Mouse (Mus musculus): Measurements from ENCODE around the gene Ppip5k2.
A peak's percentile ranks its signal among the peaks of the same experiment; 100 is the strongest.

Gene Ppip5k2

DNA sequence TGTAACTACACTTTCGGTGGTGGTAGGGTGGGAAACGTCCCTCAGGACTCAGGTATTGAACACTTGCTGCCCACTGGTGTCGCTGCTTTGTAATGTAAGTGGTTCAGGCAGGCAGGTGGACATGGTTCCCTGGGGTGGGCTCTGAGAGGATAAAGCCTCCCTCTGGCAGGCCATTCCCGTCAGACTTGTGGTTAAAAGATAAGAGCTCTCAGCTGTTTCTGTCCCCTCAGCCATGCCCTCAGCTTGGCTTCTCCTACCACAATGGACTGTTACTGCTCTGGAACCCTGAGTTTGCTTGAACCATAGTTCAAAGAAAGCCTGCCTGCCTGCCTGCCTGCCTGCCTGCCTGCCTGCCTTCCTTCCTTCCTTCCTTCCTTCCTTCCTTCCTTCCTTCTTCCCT, 15.8 kb downstream of the Ppip5k2 start:
- no peak for DNase-seq (ENCODE audit: low spot score)

DNA sequence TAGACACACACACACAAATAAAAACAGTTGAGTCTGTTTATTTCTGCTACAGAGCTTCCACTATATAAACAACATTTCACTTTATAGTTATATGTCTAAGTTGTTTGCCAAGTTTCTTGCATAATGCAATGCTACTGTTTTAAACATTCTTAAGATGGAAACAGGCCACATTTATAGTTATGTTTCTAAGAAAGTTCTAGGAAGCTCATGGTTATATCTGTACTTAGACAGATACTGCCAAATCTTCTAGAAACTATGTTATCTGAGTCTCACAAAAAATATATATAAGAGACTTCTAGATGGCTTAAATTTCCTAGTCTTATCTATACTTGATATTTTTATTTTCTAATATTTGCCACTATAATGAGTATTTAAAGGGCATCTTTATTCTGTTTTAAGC, 17.0 kb downstream of the Ppip5k2 start:
- DNase-seq (ENCODE audit: low spot score), result no peak

DNA sequence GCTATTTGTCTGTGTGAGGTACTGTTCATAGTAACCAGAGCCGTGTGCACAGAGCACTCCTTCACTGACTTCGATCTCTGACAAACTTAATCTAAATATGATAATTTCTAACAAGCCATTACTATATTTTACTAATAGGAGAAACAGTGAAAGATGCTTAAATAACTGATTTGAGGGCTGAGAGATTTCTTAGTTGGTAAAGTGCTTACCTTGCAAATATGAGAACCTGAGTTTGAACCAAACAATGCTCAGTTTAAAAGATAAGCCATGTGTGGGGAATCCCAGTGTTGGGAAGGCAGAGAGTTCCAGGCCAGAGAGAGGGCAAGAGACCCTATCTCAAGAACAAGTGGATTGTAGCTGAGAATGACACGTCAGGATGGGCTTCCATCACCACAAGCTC, 22.0 kb downstream of the Ppip5k2 start:
- DNase-seq (ENCODE audit: low spot score), result no peak

DNA sequence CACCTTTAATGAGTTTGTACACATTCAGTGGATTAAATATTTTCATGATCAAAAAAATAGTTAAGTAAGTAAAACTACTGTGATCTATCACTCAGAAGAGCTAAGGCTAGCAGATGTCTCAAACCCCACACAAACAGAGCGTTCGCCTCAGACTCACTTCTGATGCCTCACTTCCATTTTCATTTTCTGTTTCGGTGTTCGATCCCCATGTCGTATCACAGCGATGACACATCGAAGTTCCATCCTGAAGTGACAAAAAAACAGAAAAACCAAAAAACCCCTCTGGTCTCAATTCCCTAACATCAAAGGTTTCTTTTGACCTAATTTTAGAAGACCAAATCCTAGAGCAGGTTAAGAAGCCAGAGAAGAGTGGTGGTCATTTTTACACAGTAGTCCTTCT, 23.9 kb downstream of the Ppip5k2 start:
- DNase-seq (ENCODE audit: low spot score), result no peak

DNA sequence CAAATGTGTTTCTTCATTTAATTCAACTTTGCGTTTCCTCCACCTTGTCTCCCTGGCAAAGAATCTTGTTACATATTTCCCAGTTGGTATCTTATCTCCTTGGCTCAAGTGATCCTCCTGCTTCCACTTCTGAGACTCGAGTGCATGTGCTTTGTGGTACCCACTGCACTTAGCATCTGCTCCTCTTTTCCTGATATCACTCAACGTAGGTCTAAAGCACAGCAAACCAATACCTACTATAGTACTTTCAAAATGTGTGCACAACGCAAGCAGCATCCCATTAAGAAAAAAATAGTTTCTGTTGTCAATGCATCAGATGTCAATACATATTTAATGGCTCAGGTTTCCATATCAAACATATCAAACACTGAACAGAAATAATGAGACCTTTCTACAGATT, 24.5 kb downstream of the Ppip5k2 start:
- DNase-seq (ENCODE audit: low spot score), result no peak

DNA sequence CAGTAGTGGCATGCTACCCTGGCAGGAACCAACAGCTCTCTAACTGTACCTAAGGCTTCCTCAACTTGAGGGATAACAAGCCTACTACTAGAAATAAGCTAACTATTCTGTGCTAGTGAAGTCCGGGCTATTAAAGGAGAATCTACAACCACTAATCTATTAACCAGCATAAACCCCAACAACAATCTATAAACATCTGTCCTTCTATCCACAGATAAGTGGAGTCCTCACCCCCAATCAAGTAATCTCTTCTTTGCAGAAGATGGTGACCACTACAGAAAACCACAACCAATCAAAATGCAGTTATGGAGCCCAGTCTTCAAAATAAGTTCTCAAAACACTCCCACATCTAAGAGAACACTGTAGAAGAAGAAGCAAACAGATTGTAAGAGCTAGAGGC, 27.1 kb downstream of the Ppip5k2 start:
- DNase-seq (ENCODE audit: low spot score), result no peak

DNA sequence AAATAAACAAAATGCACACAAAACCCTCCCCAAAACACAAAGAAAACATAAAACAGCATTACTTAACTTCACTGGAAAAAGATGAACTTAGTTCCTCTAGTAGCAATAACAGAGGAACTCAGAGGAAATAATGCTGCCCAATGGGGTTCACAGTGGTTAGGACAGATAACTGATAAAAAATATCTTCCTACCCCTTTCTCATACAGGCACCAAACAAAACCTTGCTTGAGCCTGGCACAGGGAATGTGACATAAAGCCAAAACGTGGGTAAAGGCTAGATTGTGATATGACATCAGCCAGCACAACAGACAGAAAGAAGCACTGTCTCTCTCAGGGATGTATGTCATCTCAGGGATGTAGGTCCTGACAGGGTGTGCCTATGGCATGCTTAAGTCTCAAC, 40.9 kb downstream of the Ppip5k2 start:
- DNase-seq (ENCODE audit: low spot score), result no peak

DNA sequence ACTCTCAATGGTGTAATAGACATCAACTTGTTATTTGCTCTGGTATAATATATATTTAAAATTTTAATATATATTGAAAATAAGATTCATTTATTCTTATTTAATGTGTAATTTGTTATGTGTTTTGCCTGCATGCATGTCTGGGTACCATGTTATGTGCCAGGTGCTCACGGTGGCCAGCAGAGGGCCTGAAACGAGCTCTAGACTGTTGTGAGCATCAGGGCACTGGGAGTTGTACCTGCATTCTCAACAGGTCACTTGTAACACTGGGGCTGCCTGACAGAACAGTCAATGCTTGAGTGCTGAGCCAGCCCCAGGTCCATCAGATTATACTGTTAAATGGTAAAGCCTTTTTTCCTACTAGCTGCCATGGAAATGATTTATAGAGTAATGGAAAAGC, 43.5 kb downstream of the Ppip5k2 start:
- no peak for DNase-seq (ENCODE audit: low spot score)

DNA sequence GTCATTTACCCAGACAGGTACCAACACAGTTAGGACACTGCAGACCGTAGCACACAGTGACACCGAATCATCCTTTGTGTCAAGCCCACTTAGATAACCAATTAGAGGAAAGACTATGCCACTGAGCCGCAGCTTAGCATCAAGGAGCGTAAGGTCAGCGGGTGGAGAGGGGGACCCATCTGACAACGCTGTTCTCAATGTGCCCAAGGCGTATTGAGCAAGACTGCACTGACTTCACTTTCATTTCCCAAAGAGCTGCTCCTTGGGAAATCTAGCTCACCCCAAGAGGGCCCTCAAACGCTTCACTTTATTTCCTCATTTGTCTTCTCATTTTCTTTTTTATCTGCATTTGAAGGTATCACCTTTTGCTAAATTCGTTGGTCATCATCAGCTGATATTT, 51.8 kb downstream of the Ppip5k2 start:
- DNase-seq (ENCODE audit: low spot score), result no peak

DNA sequence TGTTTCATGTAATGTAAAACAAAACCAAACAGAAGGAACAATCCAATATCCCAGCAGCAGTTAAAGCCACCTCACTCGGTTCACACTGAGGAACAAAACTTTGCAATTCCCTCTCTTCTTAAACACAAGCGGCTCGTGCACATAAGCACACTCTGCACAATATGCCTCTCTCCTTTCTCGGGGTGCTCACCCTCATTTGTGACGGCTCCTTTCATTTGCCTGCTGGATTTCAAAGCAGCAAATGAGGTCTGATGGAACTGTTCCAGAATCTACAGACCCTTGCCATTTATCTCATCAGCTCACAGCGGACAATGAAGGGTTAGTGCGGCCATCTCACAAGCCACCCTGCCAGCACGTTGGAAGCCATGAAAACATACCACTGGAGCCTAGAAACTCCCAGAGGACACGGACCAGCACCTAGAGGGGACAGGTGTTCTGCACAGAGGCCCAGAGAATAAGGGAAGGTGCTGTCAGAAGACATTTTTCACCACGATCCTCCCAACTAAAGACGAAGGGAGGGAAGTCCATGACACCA, 55.8 kb downstream of the Ppip5k2 start:
- no peak for DNase-seq (ENCODE audit: low spot score)

DNA sequence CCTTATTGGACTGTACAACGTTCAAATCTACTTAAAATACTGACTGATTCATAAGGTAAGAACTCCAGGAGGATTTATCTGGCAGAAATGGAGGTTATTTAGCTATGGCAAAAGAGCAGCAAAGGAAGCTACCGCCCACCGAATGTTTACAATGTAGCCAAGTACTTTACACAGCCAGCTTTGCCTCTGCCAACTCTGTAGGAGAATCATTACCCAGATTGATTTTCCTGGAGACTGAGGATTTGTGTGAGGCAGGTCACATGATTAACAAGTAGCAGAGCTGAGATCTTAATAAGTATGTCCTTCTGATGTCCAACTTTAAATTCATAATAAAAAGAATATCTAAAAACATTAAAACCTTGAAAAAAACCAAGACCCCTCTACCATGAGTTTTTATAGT, 59.7 kb downstream of the Ppip5k2 start:
- no peak for DNase-seq (ENCODE audit: low spot score)

DNA sequence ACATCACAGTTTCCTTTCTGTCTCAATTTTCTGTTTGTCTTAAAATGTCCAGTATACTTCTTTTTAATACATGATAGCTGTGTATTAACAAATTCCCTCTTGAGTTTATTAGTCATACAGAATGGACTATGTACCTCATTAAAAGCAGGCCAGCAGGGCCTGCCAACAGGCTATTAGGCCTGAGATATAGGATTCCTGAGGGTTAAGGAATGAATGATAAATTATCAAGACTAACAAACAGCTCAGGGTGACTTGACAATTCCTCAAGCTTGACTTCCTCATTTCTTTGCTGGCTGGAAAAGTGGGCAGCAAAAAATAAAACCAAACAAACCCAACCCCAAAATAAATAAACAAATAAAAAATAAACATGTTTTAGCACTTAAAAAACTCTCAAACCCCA, 64.8 kb downstream of the Ppip5k2 start:
- DNase-seq (ENCODE audit: low spot score), result no peak

DNA sequence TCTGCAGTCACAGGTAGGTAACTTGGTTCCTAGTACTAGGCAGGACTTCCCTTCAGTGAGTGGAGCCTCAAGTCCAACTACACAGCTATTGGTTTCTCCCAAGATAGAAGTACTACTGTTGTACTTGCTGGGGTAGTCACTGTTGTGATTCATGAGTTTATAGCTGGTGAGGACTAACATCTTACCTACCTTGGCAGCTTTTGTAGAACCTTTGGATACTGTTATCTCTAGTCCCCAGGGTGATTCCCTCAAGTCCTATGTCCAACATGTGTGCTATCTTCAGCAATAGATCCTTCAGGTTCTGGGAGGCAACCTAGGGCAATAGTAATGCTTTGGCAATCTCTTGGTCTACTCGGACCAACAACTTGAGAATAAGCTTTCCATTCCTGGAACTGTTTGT, 65.6 kb downstream of the Ppip5k2 start:
- no peak for DNase-seq (ENCODE audit: low spot score)

DNA sequence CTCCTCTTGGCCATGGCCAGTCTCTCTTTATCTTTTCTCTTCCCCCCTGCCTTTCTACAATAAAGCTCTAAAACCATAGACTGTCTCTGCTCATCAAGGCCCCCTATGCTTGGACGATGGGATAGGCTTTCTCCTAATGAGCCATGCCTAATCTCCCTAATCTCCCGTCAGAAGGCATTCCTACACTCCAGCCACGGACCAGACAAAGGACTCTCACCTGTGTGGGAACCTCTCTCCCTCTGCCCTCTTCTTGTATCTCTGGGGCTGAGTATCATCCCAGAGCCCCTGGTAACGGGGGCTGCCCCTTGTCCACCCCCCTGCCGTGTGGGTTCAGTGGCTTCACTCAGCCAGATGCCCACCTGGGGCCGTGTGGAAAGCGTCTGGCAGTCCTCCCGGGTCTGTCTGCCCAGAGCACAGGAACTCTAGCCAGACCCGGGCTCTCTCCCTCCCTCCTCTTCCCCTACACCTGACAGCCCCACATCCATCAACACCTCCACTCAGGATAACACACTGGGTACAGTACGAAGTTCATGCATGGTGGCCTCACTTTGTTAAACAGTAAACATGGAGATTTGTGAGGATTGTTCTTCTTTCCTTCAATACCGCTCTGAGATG, 71.1 kb downstream of the Ppip5k2 start:
- no peak for DNase-seq (ENCODE audit: low spot score)

DNA sequence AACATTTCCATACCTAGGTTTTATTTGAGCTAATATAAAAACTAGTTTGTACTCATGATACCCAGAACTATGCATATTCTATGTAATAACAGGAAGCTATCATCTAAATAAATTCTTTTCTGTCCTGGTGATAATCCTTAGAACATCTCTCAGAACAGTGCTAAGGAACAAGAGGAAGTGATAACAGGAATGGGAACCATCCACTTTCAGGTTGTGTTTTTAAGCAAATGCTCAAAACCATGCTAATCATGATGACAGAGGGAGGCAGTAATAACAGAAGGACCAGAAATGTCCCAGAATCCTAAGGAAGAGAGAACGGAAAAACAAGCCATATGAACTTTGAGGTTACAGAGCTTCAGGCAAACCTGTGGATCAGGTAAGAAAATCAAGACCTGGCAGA, 72.9 kb downstream of the Ppip5k2 start:
- no peak for DNase-seq (ENCODE audit: low spot score)

DNA sequence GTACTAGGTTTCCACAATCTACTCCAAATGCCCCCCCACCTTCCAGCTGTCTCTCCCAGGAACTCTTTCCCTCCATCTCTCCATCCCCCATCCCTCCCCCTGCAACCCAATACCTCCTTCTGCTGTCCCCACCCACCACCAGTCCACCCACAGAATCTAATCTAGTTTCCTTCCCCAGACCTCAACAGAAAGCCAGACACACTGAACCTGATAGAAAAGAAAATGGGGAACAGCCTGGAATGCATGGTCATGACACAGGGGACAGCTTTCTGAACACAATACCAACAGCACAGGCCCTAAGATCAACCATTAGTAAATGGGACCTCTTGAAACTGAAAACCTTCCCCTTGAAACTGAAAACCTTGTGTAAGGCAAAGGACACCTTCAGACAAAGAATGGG, 76.4 kb downstream of the Ppip5k2 start:
- no peak for DNase-seq (ENCODE audit: low spot score)

DNA sequence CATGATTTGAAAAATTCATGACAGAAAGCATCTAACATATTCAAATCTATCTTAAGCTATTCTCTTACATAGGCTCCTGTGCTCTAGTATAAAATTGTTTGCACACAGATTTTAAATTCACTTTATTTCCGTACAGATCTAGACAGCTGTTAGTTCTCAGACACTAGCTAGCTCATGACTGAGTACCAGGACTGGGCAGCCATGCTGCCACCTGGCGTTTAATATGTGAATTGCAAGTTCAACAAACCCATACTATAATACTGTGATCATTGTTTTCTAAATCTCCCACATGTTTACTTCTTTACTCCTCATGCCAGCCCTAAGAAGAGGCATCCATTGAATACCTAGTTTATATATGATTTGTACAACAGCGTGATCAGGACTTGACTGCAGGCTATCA, 81.5 kb downstream of the Ppip5k2 start:
- peak; percentile 29 for DNase-seq (ENCODE audit: low spot score)

DNA sequence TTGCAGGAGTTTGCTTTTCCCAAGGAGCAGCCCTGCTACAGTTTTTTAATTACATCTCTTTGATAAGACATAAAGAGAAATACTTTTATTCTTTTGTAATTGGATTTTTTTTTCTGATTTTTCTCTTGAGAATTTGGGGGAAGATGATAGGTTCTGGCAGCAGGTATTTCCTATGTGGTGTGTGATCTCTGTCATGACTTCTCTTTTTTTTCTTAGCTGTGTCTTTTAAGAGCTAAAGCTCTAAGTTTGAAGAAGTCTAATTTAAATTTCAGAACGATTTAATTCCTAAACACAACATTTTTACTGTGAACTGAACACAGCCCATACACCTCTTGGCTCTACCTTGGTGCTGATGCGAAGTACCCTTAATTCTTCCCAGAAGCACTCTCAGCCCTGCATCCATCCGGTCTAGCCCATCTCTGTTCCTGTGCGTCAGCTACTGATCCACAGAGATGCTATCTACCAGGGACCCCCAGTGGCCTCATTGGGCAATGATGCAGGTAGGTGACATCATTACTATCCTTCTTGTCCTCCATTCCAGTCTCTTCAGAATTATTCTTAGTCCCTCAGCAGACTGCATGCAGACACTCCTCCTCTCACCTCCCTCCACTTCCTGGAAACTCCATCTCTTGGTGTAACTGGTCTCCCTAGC, 93.6 kb downstream of the Ppip5k2 start:
- no peak for DNase-seq (ENCODE audit: low spot score)

DNA sequence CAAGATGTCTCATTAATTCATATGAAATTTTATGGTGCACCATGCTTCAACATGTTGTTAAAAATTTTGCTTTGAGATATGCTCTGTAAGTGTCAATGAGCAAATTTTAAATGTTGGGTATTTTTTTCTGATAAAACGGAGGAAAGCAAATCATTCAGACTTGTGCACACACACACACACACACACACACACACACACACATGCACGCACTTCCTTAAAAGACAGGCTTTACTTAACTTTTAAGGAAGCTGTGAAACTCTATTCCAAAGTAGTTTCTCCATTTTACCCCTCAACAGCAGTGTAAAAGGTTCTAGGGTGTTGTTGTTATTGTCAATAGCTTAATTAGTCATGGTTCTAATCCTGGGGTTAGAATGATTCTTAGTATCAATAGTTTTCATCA, 94.1 kb downstream of the Ppip5k2 start:
- no peak for DNase-seq (ENCODE audit: low spot score)

DNA sequence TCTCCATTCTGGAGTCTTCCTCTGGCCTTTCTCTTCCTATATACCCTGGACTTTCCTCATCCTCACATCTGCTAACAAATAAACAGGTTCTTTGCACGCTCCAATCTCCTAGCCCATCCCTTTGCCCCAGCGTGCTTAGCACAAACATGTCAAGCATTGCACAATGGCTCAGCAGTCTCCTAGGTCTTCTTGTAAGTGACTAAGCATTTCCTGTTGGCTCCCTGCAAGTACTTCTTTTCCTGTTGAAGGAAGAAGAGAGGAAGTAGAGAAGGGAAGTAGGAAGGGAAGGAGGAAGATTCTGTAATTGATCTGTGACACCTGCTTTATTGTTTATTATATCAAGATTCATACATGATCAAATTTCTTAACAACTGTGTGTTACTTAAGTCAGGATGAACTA, 97.4 kb downstream of the Ppip5k2 start:
- DNase-seq (ENCODE audit: low spot score), result no peak

DNA sequence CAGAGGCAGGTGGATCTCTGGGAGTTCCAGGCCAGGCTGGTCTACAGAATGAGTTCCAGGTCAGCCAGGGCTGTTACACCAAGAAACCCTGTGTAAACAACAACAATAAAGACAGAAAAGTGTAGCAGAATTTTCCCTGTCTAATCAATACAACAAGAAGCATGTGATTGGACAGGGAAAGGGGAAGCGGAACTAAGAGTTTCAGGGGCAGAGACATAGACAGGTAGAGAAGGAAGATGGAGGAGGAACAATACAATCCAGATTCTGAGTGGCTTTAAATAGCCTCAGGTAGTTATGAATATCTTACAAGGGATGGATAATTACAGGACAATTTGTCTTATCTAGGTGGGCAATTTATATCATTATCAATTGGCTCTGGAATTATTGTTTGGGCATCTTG, 102.9 kb downstream of the Ppip5k2 start:
- DNase-seq (ENCODE audit: low spot score), result no peak

DNA sequence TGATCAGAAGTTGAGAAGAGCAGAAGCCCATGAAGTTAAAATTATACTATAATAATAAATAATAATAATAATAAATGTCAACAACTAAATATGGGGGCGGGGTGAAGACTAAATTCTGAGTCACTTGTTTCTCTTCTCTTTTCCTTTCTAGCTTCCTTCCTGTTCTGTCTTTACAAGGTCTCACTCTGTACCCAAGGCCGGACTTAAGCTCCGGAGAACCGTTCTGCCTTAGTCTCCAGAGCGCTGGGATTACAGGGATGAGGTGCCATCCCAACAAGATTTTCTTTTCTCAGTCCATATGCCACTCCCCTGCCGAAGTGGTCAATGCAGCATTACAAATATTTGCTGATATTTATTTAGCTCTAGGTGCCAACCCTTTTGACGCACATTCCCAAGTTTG, 107.9 kb downstream of the Ppip5k2 start:
- DNase-seq (ENCODE audit: low spot score), result no peak

DNA sequence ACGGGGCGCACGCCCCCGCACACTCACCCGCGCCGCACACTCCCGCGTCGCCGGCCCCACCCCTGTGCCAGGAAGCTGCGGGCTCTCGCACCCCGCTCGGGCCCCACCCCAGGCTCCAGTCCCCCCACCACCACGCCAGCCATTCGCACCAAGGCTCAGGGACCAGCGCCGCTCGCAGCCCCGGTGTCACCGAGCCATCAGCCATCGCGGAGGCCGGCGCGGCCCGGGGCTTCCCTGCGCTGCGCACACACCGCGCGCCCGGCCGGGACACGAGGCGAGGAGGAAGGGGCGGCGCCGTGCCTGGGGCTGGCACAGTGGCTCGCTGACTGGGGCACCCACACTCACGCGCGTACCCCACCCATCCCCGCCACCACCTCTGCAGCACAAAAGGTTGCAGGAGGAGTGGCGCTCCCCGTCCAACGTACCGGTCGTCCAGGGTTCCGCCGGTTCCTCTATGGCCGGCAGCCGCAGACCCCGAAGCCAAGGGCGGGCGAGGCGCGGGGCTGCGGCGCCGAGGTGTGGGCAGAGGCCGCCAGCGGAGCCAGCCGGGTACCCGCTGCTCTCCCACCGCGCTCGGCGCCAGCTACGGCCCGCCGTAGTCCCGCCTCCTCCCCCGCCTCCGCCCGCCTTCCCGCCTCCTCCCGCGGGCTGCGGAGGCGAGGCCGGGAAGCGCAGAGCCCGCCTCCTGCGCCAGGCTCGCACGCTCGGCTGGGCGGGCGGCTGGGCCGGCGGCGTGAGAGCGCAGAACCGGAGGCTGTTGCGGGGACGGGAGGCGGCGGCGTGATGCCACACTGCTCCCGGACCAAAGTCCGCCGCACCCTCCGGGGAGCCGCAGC, 108.6 kb downstream of the Ppip5k2 start, which contains the start of gene D1Ertd622e:
Gene D1Ertd622e, minus strand, starts transcription at position 669 of the 836 bp plus-strand sequence.
- DNase-seq (ENCODE audit: low spot score), result peak; percentile 67

All from urinary bladder, postnatal 25 days (tissue).